Mouse (Mus musculus): Measurements from ENCODE around the gene Ddhd1. TPM values are rescaled to one million over a fixed set of nuclear protein-coding genes. Genes with fewer than 3 reads are reported as not detected.

Gene Ddhd1
- polyA plus RNA-seq, 1 experiment from 2014 or later = 5.1 TPM

GRCm38 (mm10) chr14:45660315-45660714 lies 2.4 kb upstream of the Ddhd1 start:
- H3K9me3 ChIP-seq (replicated peaks) = no peaks in the 10 kb centered on the region
- peaks cover 18% of the 10 kb centered on the region for H3K4me1 ChIP-seq

GRCm38 (mm10) chr14:45656831-45657640 lies 907 bp downstream of the Ddhd1 start:
- no peaks in the 10 kb centered on the region for H3K36me3 ChIP-seq
- H3K4me3 ChIP-seq = peak overlapping the region; percentile 80
- peak overlapping the region; percentile 91 for H3K27ac ChIP-seq
- peak; percentile 74 for DNase-seq (ENCODE audit: low spot score)
- no peaks in the 10 kb centered on the region for H3K9me3 ChIP-seq (replicated peaks)
- no peaks in the 10 kb centered on the region for H3K27me3 ChIP-seq (ENCODE audit: low read depth, poor library complexity, severe bottlenecking)
- H3K4me1 ChIP-seq = peaks cover 23% of the 10 kb centered on the region
- WGBS = under 1% methylated on average over 69 of the region's 69 CpGs

More at GRCm38 (mm10) chr14:45660315-45660714, 2.4 kb upstream of the Ddhd1 start:
- 87% methylated on average over 1 of the region's 1 CpGs for WGBS
- H3K27ac ChIP-seq = no peak overlapping the region
- no peaks in the 10 kb centered on the region for H3K27me3 ChIP-seq (ENCODE audit: low read depth, poor library complexity, severe bottlenecking)
- no peak overlapping the region for H3K4me3 ChIP-seq
- DNase-seq (ENCODE audit: low spot score) = no peak
- H3K36me3 ChIP-seq = no peaks in the 10 kb centered on the region

GRCm38 (mm10) chr14:45654876-45655416 lies 3.0 kb downstream of the Ddhd1 start:
- Histone ChIP-seq H3K4me3 (no peak overlapping the region), H3K36me3 (no peaks in the 10 kb centered on the region), H3K4me1 (peaks cover 23% of the 10 kb centered on the region), H3K27ac (no peak overlapping the region), H3K9me3 (replicated peaks) (no peaks in the 10 kb centered on the region), H3K27me3 (ENCODE audit: low read depth, poor library complexity, severe bottlenecking) (no peaks in the 10 kb centered on the region)
- no peak for DNase-seq (ENCODE audit: low spot score)
- 76% methylated on average over 13 of the region's 13 CpGs for WGBS

GRCm38 (mm10) chr14:45653756-45654155 lies 4.2 kb downstream of the Ddhd1 start:
- H3K36me3 ChIP-seq = no peaks in the 10 kb centered on the region
- no peak overlapping the region for H3K27ac ChIP-seq
- WGBS = 93% methylated on average over 2 of the region's 2 CpGs
- H3K4me1 ChIP-seq = peaks cover 23% of the 10 kb centered on the region
- no peak for DNase-seq (ENCODE audit: low spot score)
- no peaks in the 10 kb centered on the region for H3K27me3 ChIP-seq (ENCODE audit: low read depth, poor library complexity, severe bottlenecking)
- no peak overlapping the region for H3K4me3 ChIP-seq
- no peaks in the 10 kb centered on the region for H3K9me3 ChIP-seq (replicated peaks)

- no peaks in the 10 kb centered on the region for H3K27me3 ChIP-seq (ENCODE audit: low read depth, poor library complexity, severe bottlenecking)
- 64% methylated on average over 11 of the region's 11 CpGs for WGBS
- no peak for DNase-seq (ENCODE audit: low spot score)
- H3K27ac ChIP-seq = no peak overlapping the region
- H3K4me3 ChIP-seq = no peak overlapping the region
- H3K9me3 ChIP-seq (replicated peaks) = no peaks in the 10 kb centered on the region
- no peaks in the 10 kb centered on the region for H3K4me1 ChIP-seq
- H3K36me3 ChIP-seq = no peaks in the 10 kb centered on the region
Measured at GRCm38 (mm10) chr14:45648999-45649818, 8.7 kb downstream of the Ddhd1 start.

GRCm38 (mm10) chr14:45648144-45648543 lies 9.8 kb downstream of the Ddhd1 start:
- Histone ChIP-seq H3K36me3 (no peaks in the 10 kb centered on the region), H3K4me1 (no peaks in the 10 kb centered on the region), H3K4me3 (no peak overlapping the region), H3K27ac (no peak overlapping the region), H3K27me3 (ENCODE audit: low read depth, poor library complexity, severe bottlenecking) (no peaks in the 10 kb centered on the region), H3K9me3 (replicated peaks) (no peaks in the 10 kb centered on the region)
- 87% methylated on average over 3 of the region's 3 CpGs for WGBS
- no peak for DNase-seq (ENCODE audit: low spot score)

GRCm38 (mm10) chr14:45647632-45648031 lies 10.3 kb downstream of the Ddhd1 start:
- H3K27me3 ChIP-seq (ENCODE audit: low read depth, poor library complexity, severe bottlenecking) = no peaks in the 10 kb centered on the region
- DNase-seq (ENCODE audit: low spot score) = no peak

GRCm38 (mm10) chr14:45647175-45647574 lies 10.8 kb downstream of the Ddhd1 start:
- Histone ChIP-seq H3K27ac (no peak overlapping the region), H3K27me3 (ENCODE audit: low read depth, poor library complexity, severe bottlenecking) (no peaks in the 10 kb centered on the region), H3K4me1 (no peaks in the 10 kb centered on the region), H3K36me3 (no peaks in the 10 kb centered on the region), H3K4me3 (no peak overlapping the region), H3K9me3 (replicated peaks) (no peaks in the 10 kb centered on the region)
- DNase-seq (ENCODE audit: low spot score) = no peak
- WGBS = 88% methylated on average over 7 of the region's 7 CpGs

More at GRCm38 (mm10) chr14:45647632-45648031, 10.3 kb downstream of the Ddhd1 start:
- H3K27ac ChIP-seq = no peak overlapping the region
- WGBS = 94% methylated on average over 11 of the region's 11 CpGs
- H3K9me3 ChIP-seq (replicated peaks) = no peaks in the 10 kb centered on the region
- H3K36me3 ChIP-seq = no peaks in the 10 kb centered on the region
- no peak overlapping the region for H3K4me3 ChIP-seq
- no peaks in the 10 kb centered on the region for H3K4me1 ChIP-seq

GRCm38 (mm10) chr14:45644786-45645185 lies 13.2 kb downstream of the Ddhd1 start:
- no peaks in the 10 kb centered on the region for H3K4me1 ChIP-seq
- H3K9me3 ChIP-seq (replicated peaks) = no peaks in the 10 kb centered on the region
- H3K4me3 ChIP-seq = no peak overlapping the region
- WGBS = 74% methylated on average over 1 of the region's 1 CpGs
- no peak overlapping the region for H3K27ac ChIP-seq
- no peaks in the 10 kb centered on the region for H3K36me3 ChIP-seq
- no peaks in the 10 kb centered on the region for H3K27me3 ChIP-seq (ENCODE audit: low read depth, poor library complexity, severe bottlenecking)
- DNase-seq (ENCODE audit: low spot score) = no peak

- H3K36me3 ChIP-seq = no peaks in the 10 kb centered on the region
- DNase-seq (ENCODE audit: low spot score) = no peak
- H3K27me3 ChIP-seq (ENCODE audit: low read depth, poor library complexity, severe bottlenecking) = no peaks in the 10 kb centered on the region
- no peak overlapping the region for H3K4me3 ChIP-seq
- no peaks in the 10 kb centered on the region for H3K4me1 ChIP-seq
- H3K9me3 ChIP-seq (replicated peaks) = no peaks in the 10 kb centered on the region
- 63% methylated on average over 7 of the region's 7 CpGs for WGBS
- no peak overlapping the region for H3K27ac ChIP-seq
Measured at GRCm38 (mm10) chr14:45644202-45644601, 13.7 kb downstream of the Ddhd1 start.

GRCm38 (mm10) chr14:45643461-45643860 lies 14.5 kb downstream of the Ddhd1 start:
- no peaks in the 10 kb centered on the region for H3K36me3 ChIP-seq
- H3K27me3 ChIP-seq (ENCODE audit: low read depth, poor library complexity, severe bottlenecking) = no peaks in the 10 kb centered on the region
- no peak for DNase-seq (ENCODE audit: low spot score)
- no peak overlapping the region for H3K4me3 ChIP-seq
- H3K4me1 ChIP-seq = no peaks in the 10 kb centered on the region
- 40% methylated on average over 3 of the region's 3 CpGs for WGBS
- no peak overlapping the region for H3K27ac ChIP-seq
- H3K9me3 ChIP-seq (replicated peaks) = no peaks in the 10 kb centered on the region

GRCm38 (mm10) chr14:45642795-45643194 lies 15.1 kb downstream of the Ddhd1 start:
- no peak overlapping the region for H3K27ac ChIP-seq
- 88% methylated on average over 5 of the region's 5 CpGs for WGBS

GRCm38 (mm10) chr14:45642217-45642616 lies 15.7 kb downstream of the Ddhd1 start:
- H3K9me3 ChIP-seq (replicated peaks) = no peaks in the 10 kb centered on the region
- H3K27ac ChIP-seq = no peak overlapping the region
- 80% methylated on average over 9 of the region's 9 CpGs for WGBS
- H3K4me3 ChIP-seq = no peak overlapping the region
- no peaks in the 10 kb centered on the region for H3K4me1 ChIP-seq
- H3K36me3 ChIP-seq = no peaks in the 10 kb centered on the region
- no peaks in the 10 kb centered on the region for H3K27me3 ChIP-seq (ENCODE audit: low read depth, poor library complexity, severe bottlenecking)
- DNase-seq (ENCODE audit: low spot score) = no peak

More at GRCm38 (mm10) chr14:45642795-45643194, 15.1 kb downstream of the Ddhd1 start:
- Histone ChIP-seq H3K4me3 (no peak overlapping the region), H3K36me3 (no peaks in the 10 kb centered on the region), H3K4me1 (no peaks in the 10 kb centered on the region), H3K9me3 (replicated peaks) (no peaks in the 10 kb centered on the region), H3K27me3 (ENCODE audit: low read depth, poor library complexity, severe bottlenecking) (no peaks in the 10 kb centered on the region)
- DNase-seq (ENCODE audit: low spot score) = no peak

All from limb, embryonic 10.5 days (tissue).